Mouse (Mus musculus): ENCODE results near the gene Grk2.

Grk2 gene

DNA sequence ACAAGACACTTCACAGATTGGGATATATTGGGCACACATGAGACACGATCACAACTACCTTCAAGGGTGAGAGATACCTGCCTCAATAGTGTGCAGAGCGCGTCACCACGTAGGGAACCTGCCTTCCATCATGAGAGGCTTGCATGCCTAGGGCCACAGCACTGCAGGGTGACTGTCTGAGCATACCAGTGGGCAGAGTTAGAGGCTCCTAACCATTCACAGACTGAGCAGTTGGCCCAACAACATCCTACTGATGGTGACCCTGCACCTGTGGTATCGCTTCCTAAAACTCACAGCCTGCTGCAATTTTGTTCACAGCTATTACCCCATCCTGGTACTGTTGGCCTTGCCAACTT lies 2.4 kb downstream of the Grk2 start:
- no peak for DNase-seq (ENCODE audit: extremely low spot score)

DNA sequence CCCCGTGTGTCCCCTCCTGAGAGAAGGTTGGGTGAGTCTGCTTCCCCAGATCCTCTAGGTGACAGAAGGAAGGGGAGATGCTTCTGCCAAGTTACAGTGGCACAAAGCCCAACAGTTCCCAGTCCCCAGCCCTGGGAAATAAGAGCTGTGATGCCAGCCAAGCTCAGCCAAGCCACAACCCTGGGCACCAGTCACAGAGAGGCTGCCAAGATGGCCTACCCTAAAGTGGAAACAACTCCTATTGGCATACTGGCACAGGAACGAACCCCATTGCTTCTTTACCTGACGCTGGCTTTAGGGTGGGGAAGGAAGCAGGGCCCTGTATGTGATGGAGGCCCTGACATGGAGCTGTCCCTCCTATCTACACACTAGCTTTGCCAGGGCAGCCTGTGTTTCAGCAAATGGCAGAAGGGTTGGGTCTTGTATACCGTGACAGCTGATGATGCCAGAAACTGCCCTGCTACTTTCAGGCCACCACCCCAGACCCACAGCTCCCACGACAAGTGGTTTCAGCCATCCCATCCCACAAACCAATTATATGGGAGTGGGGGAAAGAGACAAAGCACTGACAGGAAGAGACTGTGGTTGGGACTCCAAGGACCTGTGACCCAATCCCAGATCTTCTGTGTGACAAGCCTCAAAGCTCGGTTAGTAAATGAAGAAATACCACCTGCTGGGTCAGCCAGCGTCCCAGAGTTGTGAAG lies 2.9 kb downstream of the Grk2 start:
- no peak for DNase-seq (ENCODE audit: extremely low spot score)

DNA sequence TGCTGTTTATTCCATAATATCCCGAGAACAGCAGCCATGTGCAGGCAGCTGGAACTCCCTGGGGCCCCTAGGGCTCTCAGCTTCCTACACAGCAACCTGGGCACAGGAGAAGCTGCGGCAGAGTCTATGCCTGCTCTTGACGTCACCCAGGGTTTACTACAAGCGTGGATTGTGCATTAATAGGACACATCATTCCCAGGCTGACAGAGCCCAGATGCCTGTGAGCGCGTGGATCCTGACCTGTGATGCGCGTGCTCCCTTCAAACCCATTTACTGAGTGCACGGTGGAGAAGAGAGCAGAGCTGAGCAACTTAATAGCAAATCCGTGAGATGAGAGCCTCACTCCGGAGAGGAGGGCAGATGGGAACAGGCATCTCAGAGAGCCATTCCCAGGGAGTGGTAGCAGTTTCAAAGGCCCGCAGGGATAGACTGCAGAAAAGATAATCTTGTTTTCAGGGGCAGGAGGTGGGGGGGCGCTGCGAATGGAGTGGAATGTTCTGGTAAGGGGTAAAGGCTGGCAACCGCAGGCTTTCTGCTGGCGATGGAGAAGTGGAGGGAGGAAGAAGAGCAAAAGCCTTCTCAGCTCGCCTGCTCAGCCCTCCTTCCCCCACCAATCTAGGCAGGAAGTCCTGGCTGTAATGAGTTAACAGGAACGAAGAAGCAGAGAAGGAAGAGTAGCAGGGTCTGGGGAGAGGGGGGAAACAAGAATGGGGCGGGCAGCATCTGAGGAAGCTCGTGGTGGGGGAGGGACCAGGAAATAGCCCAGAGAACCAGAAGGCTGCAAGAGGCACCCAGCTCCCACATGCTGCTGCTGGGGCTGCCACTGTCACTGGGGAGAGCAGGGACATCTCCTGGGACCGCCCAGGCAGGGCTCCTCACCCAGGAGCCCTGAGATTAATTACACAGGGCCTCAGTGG lies 4.0 kb downstream of the Grk2 start:
- DNase-seq (ENCODE audit: extremely low spot score) = peak; percentile 28

DNA sequence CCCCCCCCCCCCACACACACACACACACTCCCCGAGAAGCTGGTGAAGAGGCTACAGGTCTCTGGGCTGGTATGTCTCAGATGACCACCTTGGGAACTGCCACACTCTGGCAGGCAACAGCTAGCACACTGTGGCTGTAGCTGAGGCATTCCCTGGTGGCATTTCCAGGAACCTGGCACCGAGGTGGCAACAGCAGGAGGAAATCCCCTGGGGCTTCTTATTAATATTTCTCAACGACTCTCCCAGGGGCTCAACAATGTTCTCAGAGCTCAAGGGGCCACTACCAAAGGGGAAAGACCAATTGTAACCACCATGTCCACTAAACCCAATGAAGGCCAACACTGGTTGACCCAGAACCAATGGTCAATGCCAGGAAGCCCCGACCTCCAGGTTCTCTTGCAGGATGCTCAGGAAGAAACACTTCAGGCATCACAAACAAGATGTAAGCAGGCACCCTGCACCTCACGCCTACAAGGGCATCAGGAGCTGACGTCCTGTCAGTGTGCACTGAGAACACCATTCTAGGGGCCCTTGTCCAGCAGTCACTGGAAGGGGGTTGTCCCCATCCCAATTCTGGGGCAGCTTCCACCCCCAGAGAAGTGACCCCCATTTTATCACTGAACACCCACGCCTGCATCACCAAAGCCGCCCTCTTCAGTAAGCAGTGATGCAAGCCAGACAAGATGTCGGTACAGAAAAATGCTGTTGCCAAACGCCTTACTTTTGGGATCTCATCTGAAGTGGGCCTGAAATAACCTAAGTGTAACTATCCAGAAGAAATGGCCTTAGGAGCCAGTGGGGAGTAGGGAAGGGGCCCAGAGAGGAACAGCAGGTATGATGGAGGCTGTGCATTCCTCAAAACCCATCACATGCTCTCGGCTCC lies 4.9 kb downstream of the Grk2 start:
- DNase-seq (ENCODE audit: extremely low spot score) = no peak

DNA sequence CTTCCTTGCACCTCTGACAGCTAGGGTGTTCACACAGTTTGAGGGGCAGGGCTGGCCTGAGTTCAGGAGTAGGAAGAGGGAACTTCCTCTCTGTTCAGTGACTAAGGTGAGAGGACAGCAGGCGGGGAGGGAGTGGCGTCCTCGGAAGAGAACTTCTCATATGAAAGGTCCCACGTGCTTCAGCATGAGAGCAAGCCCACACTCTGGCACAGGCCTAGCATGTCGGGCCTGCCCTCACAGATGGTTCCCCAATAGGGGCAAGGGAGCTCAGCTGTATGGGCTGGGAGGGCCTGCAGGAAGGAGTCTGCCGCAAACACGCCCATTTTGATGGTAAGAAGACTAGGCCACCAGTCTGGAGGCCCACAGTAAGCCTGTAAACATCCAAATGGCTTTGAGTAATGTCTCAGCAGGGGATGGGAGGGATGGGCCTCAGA lies 5.7 kb downstream of the Grk2 start:
- DNase-seq (ENCODE audit: extremely low spot score) = no peak

DNA sequence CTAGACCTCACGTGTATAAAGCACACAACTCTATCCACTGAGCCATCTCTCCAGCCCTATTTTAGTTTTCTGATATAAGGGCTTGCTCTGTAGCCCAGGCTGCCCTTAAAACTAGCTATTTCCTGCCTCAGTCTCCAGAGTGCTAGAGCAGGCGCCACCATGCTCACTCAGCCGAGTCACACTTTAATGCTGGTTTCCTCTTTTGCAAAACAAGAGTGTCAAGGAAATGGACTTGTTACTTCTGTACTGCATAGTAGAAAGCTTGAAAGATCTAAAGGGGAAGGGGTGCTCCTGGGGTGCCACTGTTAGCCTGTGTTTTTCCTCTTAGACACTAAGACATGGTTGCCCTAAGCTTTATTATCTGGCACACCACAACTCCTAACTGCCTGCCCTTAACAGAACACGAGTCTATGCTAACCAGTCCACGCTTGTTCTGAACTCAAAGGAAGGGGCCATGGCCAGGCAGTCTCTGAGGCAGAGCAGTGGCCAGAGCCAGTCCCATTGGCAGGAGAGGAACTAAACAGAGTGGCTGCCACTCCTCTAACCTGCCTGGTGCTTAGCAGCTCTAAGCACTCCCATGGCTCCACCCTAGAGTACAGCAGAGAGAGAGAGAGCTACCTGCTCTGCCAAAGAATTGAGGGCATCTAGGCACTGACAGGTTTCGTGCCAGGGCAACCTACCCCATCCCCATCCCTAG lies 6.3 kb downstream of the Grk2 start:
- DNase-seq (ENCODE audit: extremely low spot score) = no peak

DNA sequence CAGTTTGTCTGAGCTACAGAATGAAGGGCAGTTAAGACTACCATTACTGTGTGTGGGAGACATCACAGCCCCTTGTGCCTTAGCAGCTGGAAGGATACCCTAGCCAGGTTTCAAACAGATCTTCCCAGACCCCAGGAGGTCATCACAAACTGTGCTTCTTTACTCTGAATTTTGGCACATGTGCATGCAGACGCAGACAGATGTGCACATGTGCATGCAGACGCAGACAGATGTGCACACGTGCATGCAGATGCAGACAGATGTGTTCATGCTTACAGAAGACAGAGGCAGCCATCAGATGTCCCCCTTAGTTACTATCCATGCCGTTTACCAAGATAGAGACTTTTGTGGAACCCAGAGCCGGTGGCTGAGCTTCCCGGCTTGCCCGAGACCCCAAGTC lies 6.9 kb downstream of the Grk2 start:
- DNase-seq (ENCODE audit: extremely low spot score) = no peak

DNA sequence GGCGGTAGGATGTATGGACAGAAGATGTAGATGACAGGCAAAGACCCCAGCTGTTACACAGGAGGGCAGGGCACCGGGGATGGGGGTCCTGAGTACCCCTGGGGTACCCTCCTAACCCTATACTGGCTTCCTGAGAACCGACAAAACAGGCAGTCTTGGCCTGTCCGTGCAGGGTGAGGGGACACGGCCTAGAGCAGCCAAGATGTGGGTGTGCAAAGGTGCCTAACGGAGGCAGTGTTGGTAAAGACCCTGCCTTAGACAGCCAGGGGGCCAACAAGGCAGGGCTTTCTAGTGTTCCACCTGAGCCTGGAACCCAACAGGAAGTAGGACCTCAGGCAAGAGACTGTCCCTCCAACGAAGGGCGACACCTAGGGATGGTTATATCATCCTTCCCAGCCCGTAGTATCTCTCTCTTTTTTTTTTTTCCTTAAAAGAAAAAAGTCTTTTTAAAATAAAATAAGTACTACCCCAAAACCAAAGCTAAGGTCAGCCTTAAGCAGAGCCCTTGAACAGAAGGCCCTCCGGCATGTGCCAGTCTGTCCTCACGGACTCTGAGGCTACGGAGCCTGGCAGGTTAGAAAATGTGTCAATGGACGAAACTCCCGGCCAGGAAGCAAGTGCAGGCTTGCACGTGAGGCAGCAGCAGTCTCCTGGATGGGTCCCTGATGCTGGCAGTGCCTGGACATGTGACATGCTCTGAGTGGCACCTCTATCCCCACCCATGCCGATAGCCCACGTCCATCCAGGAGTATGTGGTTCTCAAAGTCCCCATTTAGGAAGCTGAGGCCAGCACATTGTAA lies 7.5 kb downstream of the Grk2 start:
- DNase-seq (ENCODE audit: extremely low spot score) = no peak

DNA sequence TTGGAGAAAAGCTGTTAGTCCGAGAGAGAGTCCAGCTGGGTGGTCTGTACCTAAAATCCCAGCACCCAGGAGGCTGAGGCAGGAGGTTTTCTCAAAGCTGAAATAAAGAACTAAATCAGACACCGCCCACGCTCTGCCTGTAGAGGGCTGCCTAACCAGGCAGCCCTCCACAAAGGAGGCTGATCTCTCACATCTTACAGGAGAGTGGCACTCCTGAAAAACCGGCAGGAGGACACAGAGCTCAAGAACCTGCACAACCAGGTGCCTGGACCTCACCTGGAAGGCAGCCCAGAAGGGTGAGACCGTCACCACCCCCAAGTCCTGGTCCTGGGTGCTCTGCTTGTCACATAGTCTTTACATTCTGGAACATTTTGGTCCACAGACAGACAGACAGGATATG lies 8.2 kb downstream of the Grk2 start:
- no peak for DNase-seq (ENCODE audit: extremely low spot score)

DNA sequence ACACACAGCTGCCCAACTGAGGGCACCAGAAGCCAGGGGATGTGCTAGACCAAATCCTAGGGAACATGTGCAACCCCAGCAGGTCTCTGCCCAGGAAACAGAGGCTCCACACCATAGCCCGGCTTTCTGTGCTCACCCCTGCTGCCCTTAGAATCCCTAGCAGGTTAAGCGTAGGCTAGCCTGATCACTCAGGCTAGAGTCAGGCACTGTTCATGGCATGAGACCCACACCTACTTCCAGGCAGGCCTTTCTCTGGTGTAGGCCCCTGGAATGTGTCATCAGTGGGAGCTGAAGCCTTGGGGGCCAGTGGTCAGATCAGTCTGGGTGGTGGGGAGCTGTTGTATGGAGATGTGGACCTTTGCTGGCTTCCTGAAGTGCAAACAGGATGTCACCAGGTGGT lies 9.4 kb downstream of the Grk2 start:
- DNase-seq (ENCODE audit: extremely low spot score) = no peak

DNA sequence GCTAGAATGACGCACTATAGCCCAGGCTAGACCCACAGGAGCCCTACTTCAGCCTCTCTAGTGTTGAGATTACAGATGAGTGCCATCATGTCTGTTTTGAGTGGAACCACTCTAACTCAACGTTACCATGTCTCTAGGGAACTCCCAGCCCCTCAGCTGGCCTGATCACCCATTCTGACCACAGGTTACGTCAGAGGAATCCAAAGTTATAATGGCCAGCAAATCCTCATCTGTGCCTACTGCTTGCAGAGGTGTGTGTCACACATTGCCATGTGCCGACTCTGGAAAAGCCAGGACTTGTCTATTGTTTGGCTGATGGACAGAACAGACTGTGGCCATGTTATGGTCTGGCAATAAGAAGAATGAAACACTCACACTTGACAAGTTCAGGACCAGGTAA lies 10.6 kb downstream of the Grk2 start:
- DNase-seq (ENCODE audit: extremely low spot score) = no peak

DNA sequence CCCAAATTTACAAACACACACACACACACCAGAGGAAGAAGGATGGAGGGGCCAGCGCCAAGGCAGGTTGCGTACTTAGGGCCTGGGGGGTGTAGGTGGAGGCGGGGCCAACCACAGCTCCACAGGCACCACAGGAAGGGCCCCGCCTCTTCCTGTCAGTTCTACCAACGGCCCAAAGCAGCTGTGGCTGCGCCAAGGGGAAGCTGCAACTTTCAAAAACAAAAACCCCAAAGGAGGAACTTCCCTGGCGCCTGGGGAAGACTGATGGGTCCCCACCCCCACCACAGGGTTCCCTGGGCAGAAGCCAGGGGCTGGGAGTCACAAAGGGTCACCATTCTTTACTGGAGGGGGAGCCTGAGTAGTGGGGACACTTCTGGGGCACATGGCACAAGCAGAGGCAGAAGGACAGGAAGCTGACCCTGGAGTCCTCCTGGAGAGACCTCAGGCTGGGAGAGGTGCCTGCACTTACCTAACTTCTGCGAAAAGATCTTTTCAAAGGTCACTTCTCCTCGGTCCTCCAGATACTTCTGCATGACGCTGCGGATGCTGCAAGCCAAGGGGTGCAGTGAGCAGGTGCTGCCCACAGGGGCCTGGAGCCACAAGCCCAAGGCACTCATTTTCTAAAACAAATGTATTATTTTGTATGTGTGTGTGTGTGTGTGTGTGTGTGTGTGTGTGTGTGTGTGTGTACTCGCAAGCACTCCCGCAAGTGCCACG lies 11.5 kb downstream of the Grk2 start:
- DNase-seq (ENCODE audit: extremely low spot score) = no peak

DNA sequence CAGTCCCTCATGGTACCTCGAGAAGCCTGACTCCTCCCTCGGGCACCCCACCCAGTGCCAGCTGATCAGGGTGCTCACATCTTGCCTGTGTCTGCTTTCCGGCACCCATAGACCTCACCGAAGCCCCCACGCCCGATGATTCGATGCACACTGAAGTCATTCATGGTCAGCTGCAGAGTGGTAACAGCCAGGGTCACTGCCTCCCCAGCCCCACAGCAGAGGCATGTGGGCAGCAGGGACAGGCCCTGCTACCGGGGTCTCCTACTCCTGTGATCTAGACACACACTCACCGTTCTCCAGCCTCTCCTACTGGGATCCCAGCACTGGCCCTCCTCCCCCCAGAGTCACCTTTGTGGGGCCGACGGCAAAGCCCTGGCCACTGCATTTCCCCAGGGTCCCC lies 14.9 kb downstream of the Grk2 start:
- no peak for DNase-seq (ENCODE audit: extremely low spot score)

DNA sequence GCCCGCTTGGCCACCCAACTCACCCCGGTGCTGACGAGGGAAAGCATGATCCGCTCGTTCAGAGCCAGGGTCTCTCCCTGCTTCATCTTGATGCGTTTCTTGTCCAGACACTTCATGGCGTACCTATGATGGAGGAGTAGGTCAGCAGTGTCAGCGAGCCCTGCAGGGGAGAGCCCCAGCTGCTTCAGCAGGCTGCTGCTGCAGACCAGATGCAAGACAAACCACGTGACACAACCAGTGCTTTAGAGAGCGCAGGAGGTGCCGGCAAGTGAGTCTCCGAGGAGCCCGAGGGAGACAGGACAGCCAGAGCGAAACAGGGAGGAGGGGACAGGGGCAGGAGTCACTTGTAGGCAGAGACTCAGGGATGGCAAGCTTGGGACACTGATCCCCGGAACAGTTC lies 15.3 kb downstream of the Grk2 start:
- DNase-seq (ENCODE audit: extremely low spot score) = no peak

DNA sequence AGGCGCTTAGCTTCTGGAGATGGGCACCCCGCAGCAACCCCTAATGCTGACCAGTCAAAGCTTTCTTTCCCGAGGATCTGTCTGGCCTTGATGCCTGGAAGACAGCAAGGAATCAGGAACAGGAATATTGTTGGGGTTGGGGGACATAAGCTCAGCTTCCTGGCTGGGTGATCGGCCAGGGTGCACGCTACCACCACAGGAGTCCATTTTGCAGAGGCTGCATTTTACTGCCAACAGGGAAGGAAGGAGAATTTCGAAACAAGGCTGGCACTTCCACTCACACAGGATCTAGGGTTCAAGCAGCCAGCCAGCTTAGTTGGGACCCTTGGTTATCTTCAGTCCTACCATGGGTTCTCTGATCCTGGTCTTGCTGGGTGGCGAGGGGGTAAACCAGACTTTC lies 22.4 kb downstream of the Grk2 start:
- DNase-seq (ENCODE audit: extremely low spot score) = no peak

DNA sequence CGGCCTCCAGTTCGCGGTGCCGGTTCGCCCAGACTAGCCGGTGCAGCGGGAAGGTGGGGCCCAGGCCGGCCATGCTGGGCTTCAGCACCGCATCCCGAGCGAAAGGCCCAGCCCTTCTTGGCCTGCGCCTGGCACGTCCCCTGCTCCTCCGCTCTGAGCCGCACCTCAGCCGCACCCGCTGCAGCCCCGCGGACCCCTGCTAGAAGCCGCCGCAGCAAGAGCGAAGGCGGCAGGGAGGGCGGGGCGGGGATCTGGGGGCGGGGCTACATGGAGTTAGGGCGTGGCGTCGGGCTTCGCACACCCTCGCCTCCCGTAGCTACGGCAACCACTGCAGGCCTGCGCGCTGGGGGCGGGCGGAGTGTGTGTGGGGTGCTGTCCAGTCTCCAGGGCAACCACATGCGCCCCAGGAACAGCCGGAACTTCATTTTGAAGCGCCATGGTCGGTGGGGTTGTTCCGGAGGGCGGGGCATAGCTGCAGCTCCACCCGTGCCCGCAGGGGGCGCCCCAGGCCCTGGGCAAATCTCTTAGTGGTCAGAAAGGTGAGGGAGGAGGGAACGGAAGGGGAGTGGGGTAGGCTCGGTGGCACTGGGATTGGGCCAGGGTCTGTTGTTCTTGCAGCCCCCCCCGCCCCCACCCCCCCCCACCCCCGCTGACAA lies 23.0 kb downstream of the Grk2 start, which contains the start of gene Ankrd13d:
Gene Ankrd13d, minus strand, starts transcription at position 240 of the 656 bp plus-strand sequence.
- DNase-seq (ENCODE audit: extremely low spot score) = peak; percentile 92

DNA sequence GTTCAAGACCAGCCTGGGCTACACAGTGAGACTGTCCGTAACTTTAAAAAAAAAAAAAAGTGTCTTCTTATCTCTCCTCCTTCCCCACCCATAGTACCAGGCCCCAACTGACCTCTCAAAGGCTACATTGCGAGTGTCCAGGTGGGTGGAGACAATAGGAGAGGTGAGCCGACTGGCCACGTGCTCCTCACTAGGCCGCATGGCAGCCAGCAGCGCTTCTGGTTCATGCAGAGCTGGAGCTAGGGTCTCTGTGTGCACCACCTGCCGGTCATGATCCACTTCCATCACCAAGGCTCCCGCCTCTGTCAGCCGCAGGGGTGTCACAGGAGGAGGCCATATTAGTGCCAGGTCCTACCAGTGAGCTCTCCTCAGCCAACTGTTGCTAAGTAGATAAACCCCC lies 25.6 kb downstream of the Grk2 start:
- no peak for DNase-seq (ENCODE audit: extremely low spot score)

DNA sequence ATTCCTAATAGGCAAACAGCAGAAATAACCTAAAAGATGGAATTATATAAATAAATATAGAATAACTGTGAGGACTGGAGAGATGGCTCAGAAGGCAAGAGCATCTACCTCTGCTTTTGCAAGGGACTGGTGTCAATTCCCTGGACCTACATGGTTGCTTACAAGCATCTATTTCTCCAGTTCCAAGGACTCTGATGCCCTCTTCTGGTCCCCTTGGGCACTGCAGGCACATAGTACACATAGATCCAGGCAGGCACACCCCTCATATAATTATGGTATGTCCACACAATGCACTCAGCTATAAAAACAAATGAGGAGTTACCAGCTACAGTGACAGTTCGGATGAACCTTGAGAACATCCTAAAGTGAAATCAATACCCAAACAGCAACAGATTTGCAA lies 26.5 kb downstream of the Grk2 start:
- no peak for DNase-seq (ENCODE audit: extremely low spot score)

DNA sequence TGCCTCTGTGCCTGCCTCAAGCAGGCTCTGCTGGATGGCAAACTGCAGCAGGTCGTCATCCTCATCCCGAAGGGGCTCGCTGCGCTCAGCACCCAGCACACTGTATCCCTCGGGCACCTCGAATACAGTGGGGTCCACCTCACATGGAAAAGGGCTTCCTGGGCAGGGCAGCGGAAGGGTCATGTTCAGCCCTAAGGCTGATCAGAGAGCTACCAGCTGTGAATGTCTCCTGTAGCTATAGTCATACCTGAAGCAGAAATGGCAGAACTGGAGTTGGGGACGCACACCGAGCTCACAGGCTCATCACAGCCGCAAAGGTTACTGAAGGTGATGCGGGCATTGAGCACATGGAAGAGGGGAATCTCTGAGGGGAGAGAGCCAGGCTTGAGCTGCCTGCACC lies 35.0 kb downstream of the Grk2 start:
- DNase-seq (ENCODE audit: extremely low spot score) = no peak

DNA sequence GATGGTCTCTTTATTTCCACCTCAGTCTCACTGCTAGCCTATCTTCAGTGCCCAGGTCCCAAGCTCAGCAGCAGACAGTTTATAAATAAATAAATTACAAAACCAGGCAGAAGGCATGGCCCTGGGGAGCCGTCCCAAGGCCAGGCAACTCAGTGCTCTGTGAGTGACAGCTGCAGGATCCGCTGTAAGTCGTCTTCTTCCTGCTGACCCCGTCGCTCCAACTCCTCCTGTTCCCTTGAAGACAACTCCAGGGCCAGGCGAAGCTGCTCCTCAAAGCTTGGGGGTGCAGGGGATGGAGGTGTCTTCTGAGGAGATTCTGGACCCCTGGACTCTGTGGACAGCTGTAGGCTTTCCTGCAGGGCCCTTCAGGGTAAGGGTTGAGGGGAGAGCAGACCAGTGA lies 35.8 kb downstream of the Grk2 start:
- no peak for DNase-seq (ENCODE audit: extremely low spot score)

Measured in embryo, embryonic 9.5 days (tissue).